Mouse (Mus musculus) megakaryocyte-erythroid progenitor cell, adult 5-6 weeks (primary cell): ENCODE measurements around the gene Amt. TPM values are rescaled to one million over a fixed set of nuclear protein-coding genes. Genes with fewer than 3 reads are reported as not detected.
"Not testable (repeated sequence)": the region's sequence is repeated elsewhere in the genome, so short reads cannot be mapped to it uniquely, and the experiment has no call there.

Source experiments
- ATAC-seq: replicated peaks from 2 replicates; pipeline ENCODE4 v1.8.0; 2016; ENCODE audit warnings: mild to moderate bottlenecking, inconsistent platforms; ENCODE audit not compliant: severe bottlenecking, poor library complexity, low FRiP score, low TSS enrichment
- total RNA-seq, 2 experiments: library from RNA; stranded (forward) in 1 of 2; stranded (reverse) in 1 of 2; fragments of 200-1000, 215-1000 nt in 1 of 2; fragments of >200 nt in 1 of 2; fragmentation: Nextera tagmentation in 1 of 2; gene quantifications; 2 replicates each; pipeline ENCODE4 v1.2.3; 2014 to 2017

The Amt gene
- total RNA-seq, 2 experiments from 2014 or later: 0.28 TPM; not detected in 1

- ATAC-seq: peak; percentile 73; the same call in 1 of the 2 replicates
Measured at GRCm38 (mm10) chr9:108278697-108279450, 17.8 kb upstream of the Amt start.

GRCm38 (mm10) chr9:108280071-108280828 is 16.4 kb upstream of the Amt start:
- ATAC-seq: no peak

- ATAC-seq: peak; percentile 98
Measured at GRCm38 (mm10) chr9:108284410-108284809, 12.2 kb upstream of the Amt start.

GRCm38 (mm10) chr9:108287526-108288238 is 9.0 kb upstream of the Amt start:
- not testable (repeated sequence) for ATAC-seq

GRCm38 (mm10) chr9:108289347-108289746 is 7.3 kb upstream of the Amt start:
- no peak for ATAC-seq

- ATAC-seq: peak; percentile 99
Measured at GRCm38 (mm10) chr9:108290016-108290750, 6.5 kb upstream of the Amt start, which contains the start of gene Nicn1. Nicn1 (plus strand) TSS chr9:108290429.

- no peak for ATAC-seq
Measured at GRCm38 (mm10) chr9:108290773-108291172, 5.9 kb upstream of the Amt start.

GRCm38 (mm10) chr9:108301853-108302252 is 5.2 kb downstream of the Amt start:
- ATAC-seq: no peak

GRCm38 (mm10) chr9:108304716-108305115 is 8.1 kb downstream of the Amt start:
- ATAC-seq: peak; percentile 31; the same call in 1 of the 2 replicates

- 0 out of 2 replicates have a peak, but pooled peaks have one; percentile 1 for ATAC-seq
Measured at GRCm38 (mm10) chr9:108305170-108305569, 8.5 kb downstream of the Amt start.

- ATAC-seq: peak; percentile 92
Measured at GRCm38 (mm10) chr9:108305629-108306520, 9.2 kb downstream of the Amt start, which contains the start of the genes Rhoa and Tcta. Rhoa (plus strand) TSS chr9:108306129. Tcta (minus strand) TSS chr9:108306160.

- peak; percentile 45 for ATAC-seq
Measured at GRCm38 (mm10) chr9:108306571-108306980, 9.9 kb downstream of the Amt start.

- ATAC-seq: no peak
Measured at GRCm38 (mm10) chr9:108307021-108307807, 10.6 kb downstream of the Amt start.

- ATAC-seq: no peak
Measured at GRCm38 (mm10) chr9:108308141-108308540, 11.5 kb downstream of the Amt start.

- ATAC-seq: 0 out of 2 replicates have a peak, but pooled peaks have one; percentile 37
Measured at GRCm38 (mm10) chr9:108317572-108317971, 20.9 kb downstream of the Amt start.

- ATAC-seq: no peak
Measured at GRCm38 (mm10) chr9:108318462-108318861, 21.8 kb downstream of the Amt start.

- ATAC-seq: not testable (repeated sequence)
Measured at GRCm38 (mm10) chr9:108322054-108322453, 25.4 kb downstream of the Amt start.
